Mouse (Mus musculus) embryonic fibroblast, embryonic 13.5 days (primary cell): ENCODE data around the gene Cnpy2.

Experiments
- CTCF ChIP-seq: IDR thresholded peaks from 2 replicates; pipeline ENCODE4 v1.5.1; 2011; ENCODE audit warnings: mild to moderate bottlenecking, control low read depth, low read length, moderate library complexity, borderline replicate concordance; ENCODE audit not compliant: insufficient read depth
- POLR2A ChIP-seq: IDR thresholded peaks from 2 replicates; pipeline ENCODE4 v1.6.1; 2011; ENCODE audit warnings: low read depth, mild to moderate bottlenecking, control low read depth, low read length, moderate library complexity

GRCm38 (mm10) chr10:128347541-128347940 is 25.3 kb downstream of the Cnpy2 start:
- TF ChIP-seq POLR2A, result no peak
- TF ChIP-seq CTCF, result no peak
